Mouse (Mus musculus): Measurements from ENCODE around the gene BC048403.
"Not testable (repeated sequence)": the region's sequence is repeated elsewhere in the genome, so short reads cannot be mapped to it uniquely, and the experiment has no call there.

The BC048403 gene

GRCm38 (mm10) chr10:121756677-121757076 lies 16.9 kb downstream of the BC048403 start:
- ATAC-seq (ENCODE audit: low TSS enrichment), result peak; percentile 80; the same call in 1 of the 2 replicates

GRCm38 (mm10) chr10:121759095-121759494 lies 19.4 kb downstream of the BC048403 start:
- no peak for ATAC-seq (ENCODE audit: low TSS enrichment)

- ATAC-seq (ENCODE audit: low TSS enrichment), result 0 out of 2 replicates have a peak, but pooled peaks have one; percentile 20
Observed at GRCm38 (mm10) chr10:121762141-121762540, 22.4 kb downstream of the BC048403 start.

DNA sequence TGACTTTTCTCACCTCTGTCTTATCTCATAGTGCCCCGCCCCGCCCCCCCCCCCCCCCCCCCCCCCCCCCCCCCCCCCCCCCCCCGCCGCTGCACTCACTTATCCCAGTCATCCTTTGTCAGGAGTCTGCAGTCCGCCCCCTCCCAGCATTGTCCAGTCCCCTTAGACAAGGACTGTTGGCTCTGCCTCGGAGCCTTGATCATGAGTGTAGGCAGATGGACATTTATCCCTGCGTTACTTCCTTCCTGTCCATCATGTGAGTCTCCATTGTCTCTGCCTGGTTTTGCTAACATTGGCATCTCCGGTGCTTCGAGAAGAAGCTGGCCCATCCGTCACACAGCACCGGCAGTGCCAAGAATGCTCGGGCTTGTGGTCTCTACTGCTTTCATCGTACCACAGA lies 23.5 kb downstream of the BC048403 start:
- ATAC-seq (ENCODE audit: low TSS enrichment), result no peak

GRCm38 (mm10) chr10:121764469-121765173 lies 24.9 kb downstream of the BC048403 start:
- ATAC-seq (ENCODE audit: low TSS enrichment), result no peak

- peak; percentile 62; the same call in 1 of the 2 replicates for ATAC-seq (ENCODE audit: low TSS enrichment)
Observed at GRCm38 (mm10) chr10:121765174-121766057, 25.7 kb downstream of the BC048403 start.

DNA sequence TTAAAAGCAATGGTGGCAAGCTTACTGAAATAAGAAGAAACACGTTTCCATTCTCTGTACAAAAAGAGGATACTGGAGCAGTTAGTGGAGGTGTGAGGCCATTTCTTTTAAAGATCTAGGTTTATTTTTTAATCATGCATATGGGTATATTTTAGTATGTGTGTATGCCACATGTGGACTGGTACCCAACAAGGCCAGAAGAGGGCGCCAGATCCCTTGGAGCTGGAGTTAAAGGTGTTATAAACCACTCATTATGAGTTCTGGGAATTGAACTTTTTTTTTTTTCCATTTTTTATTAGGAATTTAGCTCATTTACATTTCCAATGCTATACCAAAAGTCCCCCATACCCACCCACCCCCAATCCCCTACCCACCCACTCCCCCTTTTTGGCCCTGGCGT lies 27.6 kb downstream of the BC048403 start:
- ATAC-seq (ENCODE audit: low TSS enrichment), result not testable (repeated sequence)

DNA sequence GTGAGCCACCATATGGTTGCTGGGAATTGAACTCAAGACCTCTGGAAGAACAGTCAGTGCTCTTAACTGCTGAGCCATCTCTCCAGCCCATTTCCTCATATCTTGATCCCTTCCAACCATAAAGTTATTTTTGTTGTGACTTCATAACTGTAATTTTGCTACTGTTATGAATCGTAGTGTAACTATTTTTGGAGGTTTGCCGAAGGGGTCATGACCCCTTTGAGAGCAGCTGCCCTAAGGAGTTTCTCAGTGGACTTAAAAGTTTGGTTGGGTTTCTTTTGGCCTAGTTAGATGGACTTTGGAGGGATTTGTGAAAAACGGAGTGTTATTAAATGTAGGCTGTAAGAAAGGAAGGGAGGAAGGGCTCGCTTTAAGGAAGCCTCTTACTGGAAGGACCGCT lies 30.0 kb downstream of the BC048403 start:
- no peak for ATAC-seq (ENCODE audit: low TSS enrichment)

- ATAC-seq (ENCODE audit: low TSS enrichment), result peak; percentile 62
Observed at GRCm38 (mm10) chr10:121770624-121771577, 31.2 kb downstream of the BC048403 start.

- ATAC-seq (ENCODE audit: low TSS enrichment), result no peak
Observed at GRCm38 (mm10) chr10:121773813-121774212, 34.1 kb downstream of the BC048403 start.

DNA sequence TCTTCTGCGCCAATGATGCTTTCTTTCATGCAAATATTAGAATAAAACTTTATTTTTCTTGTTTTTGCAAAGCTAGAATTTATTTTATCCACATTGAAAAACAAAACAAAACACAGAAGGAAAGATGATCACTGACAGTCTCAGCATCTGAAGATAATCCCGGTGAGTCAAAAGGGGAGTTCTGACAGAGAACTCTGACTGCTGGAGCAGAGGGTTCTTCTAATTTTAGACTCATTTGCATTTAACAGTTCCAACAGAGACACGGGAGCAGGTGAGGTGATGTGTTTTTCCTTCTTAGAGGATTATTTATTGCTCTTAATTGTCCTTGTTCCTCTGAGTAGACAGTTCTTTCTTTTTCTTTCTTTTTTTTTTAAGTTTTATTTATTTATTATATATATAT lies 36.3 kb downstream of the BC048403 start:
- no peak for ATAC-seq (ENCODE audit: low TSS enrichment)

DNA sequence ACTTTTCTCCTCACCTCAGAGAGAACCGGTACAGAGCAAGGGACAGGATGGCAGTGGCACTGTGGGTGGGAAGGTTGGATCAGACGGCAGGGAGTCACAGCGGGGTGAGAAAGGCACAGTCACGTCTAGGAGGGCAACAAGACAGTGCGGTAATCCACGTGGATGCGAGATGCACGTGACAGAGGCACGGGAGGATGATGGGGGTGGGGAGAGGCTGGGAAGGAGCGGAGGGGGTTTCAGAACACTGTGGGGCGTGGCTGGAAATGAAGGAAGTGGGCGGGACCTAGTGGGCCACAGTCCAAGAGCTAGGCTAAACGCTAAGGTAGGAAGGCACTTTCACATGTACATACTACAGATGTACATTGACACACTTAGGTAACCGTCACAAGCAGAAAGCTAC lies 41.4 kb downstream of the BC048403 start:
- no peak for ATAC-seq (ENCODE audit: low TSS enrichment)

DNA sequence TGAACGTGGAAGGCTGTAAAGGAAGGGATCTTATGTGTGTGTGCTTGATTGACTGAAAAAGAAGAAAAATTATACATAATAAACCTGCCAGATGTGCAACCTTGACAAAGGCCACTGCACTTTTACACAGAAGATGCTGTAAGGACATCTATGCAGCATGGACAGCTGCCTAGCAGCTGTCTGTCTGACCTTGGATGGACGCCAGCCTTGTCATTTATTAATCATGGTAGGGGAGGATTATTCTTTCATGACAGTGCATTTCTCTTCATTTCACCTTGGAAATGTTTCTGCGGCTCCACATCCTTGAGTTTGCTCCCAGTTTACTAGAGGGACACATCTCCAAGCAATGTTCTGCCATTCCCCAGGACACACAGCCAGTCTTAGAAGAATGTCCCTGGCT lies 48.8 kb downstream of the BC048403 start:
- ATAC-seq (ENCODE audit: low TSS enrichment), result no peak

DNA sequence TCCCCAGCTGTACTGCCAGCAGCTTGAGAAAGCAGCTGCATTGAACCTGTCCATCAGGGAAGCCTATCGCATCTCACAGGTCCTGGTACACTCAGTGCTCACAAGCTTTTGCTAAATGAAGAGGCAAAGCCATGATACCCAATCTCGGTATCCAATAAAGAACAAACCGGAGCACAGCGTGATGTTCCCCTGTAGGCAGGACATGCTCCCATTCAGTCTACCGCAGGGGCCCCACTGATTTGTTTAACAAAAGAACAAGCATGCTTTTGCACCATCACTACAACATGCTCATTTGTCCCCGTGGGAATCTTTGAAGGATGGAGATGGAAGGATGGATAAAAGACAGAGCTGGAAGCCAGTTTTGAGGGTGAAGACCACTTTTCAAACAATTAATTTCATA lies 50.3 kb downstream of the BC048403 start:
- ATAC-seq (ENCODE audit: low TSS enrichment), result no peak

- ATAC-seq (ENCODE audit: low TSS enrichment), result no peak
Observed at GRCm38 (mm10) chr10:121792661-121793060, 52.9 kb downstream of the BC048403 start.

GRCm38 (mm10) chr10:121794486-121794885 lies 54.7 kb downstream of the BC048403 start:
- no peak for ATAC-seq (ENCODE audit: low TSS enrichment)

- no peak for ATAC-seq (ENCODE audit: low TSS enrichment)
Observed at GRCm38 (mm10) chr10:121796027-121796802, 56.5 kb downstream of the BC048403 start.

- no peak for ATAC-seq (ENCODE audit: low TSS enrichment)
Observed at GRCm38 (mm10) chr10:121800041-121800440, 60.3 kb downstream of the BC048403 start.
